Mouse (Mus musculus) ES-E14 (cell line): ENCODE measurements around the gene Sall1. TPM values are rescaled to one million over a fixed set of nuclear protein-coding genes. Genes with fewer than 3 reads are reported as not detected.

ENCODE experiments used
- DNase-seq: peaks from one replicate; pipeline ENCODE4 v3.0.0-alpha.2; 2013; ENCODE audit warnings: low read depth, low spot score
- H3K27ac ChIP-seq: 2 replicates; pipeline ENCODE4 v1.5.1; 2012; ENCODE audit warnings: low read depth, mild to moderate bottlenecking, low read length, moderate library complexity, mixed read lengths; ENCODE audit not compliant: poor library complexity, insufficient read depth, severe bottlenecking
- H3K36me3 ChIP-seq: 2 replicates; pipeline ENCODE4 v1.6.1; 2012; ENCODE audit warnings: mild to moderate bottlenecking, low read length, moderate library complexity, mixed read lengths; ENCODE audit not compliant: control insufficient read depth, poor library complexity, insufficient read depth, severe bottlenecking
- H3K4me1 ChIP-seq, 2 experiments: fragments of 150-350 bp in 1 of 2; sonication (generic) in 1 of 2; 2 replicates each; pipeline ENCODE4 v1.6.1; 2012; ENCODE audit warnings: low read length in 2 of 2, mild to moderate bottlenecking in 1 of 2, mixed read lengths in 1 of 2; ENCODE audit not compliant: control insufficient read depth in 2 of 2, insufficient read depth in 2 of 2, poor library complexity in 1 of 2
- H3K4me3 ChIP-seq, 2 experiments: fragments of 150-350 bp in 1 of 2; sonication (generic) in 1 of 2; 2 replicates each; pipeline ENCODE4 v1.5.1; 2012; ENCODE audit warnings: low read length in 2 of 2, low read depth in 1 of 2, mild to moderate bottlenecking in 1 of 2, mixed read lengths in 1 of 2; ENCODE audit not compliant: insufficient read depth in 1 of 2, poor library complexity in 1 of 2, severe bottlenecking in 1 of 2
- H3K9ac ChIP-seq: 2 replicates; pipeline ENCODE4 v1.6.1; 2012; ENCODE audit warnings: low read depth, mild to moderate bottlenecking, low read length, mixed read lengths; ENCODE audit not compliant: poor library complexity, insufficient read depth, severe bottlenecking
- H3K9me3 ChIP-seq: fragments of 150-350 bp; sonication (generic); 2 replicates; pipeline ENCODE4 v1.6.1; 2012; ENCODE audit warnings: low read depth, mild to moderate bottlenecking, low read length; ENCODE audit not compliant: control insufficient read depth, insufficient read depth
- CHD2 ChIP-seq: IDR thresholded peaks from 2 replicates; pipeline ENCODE4 v1.6.1; 2014; ENCODE audit warnings: mild to moderate bottlenecking, low read depth, low read length, inconsistent platforms
- HCFC1 ChIP-seq: IDR thresholded peaks from 2 replicates; pipeline ENCODE4 v1.6.1; 2012; ENCODE audit warnings: low read length, inconsistent platforms, borderline replicate concordance; ENCODE audit not compliant: insufficient read depth
- MAFK ChIP-seq: IDR thresholded peaks from 2 replicates; pipeline ENCODE4 v1.6.1; 2014; ENCODE audit warnings: mild to moderate bottlenecking, low read depth, low read length, inconsistent platforms; ENCODE audit not compliant: insufficient read depth
- ZC3H11A ChIP-seq: IDR thresholded peaks from 2 replicates; pipeline ENCODE4 v1.6.1; 2012; ENCODE audit warnings: low read depth, mild to moderate bottlenecking, inconsistent platforms, low read length, borderline replicate concordance
- ZNF384 ChIP-seq: IDR thresholded peaks from 2 replicates; pipeline ENCODE4 v1.6.1; 2012; ENCODE audit warnings: low read depth, low read length, inconsistent platforms
- in situ Hi-C, 2 experiments: fragments of 600-800 bp; cut with MboI; formaldehyde crosslinking; loops; one replicate each; pipeline ENCODE4 v1.15.1; 2025; ENCODE audit warnings: low sequenced_read_pairs in 2 of 2, inconsistent platforms in 1 of 2; ENCODE audit not compliant: unreplicated experiment in 2 of 2
- total RNA-seq: library from RNA; depleted of rRNA; stranded (reverse); fragments of 300-350 nt; gene quantifications from 2 replicates; pipeline ENCODE4 v1.2.3, GENCODE M21; 2012

The Sall1 gene
- total RNA-seq, 1 experiment: 22.5 TPM

GRCm38 (mm10) chr8:88991780-88992509 is 52.0 kb downstream of the Sall1 start:
- Histone ChIP-seq H3K36me3 (no peaks in the 10 kb centered on the region), H3K9me3 (no peaks in the 10 kb centered on the region), H3K4me1 (peaks cover 26 to 34% of the 10 kb centered on the region in 2 experiments), H3K9ac (peak overlapping the region; percentile 51; the same call in 1 of the 2 replicates), H3K27ac (peak overlapping the region; percentile 88), H3K4me3 (peak overlapping the region; percentile 6 to 10; a peak in 1 of 4 replicates)
- TF ChIP-seq HCFC1 (no peak), MAFK (no peak), ZNF384 (no peak), ZC3H11A (no peak), CHD2 (no peak)
- peak; percentile 62 for DNase-seq
- in situ Hi-C loops: no loop called here

- TF ChIP-seq ZNF384 (no peak), ZC3H11A (no peak), MAFK (no peak), HCFC1 (no peak), CHD2 (no peak)
- Histone ChIP-seq H3K27ac (peak overlapping the region; percentile 88), H3K9me3 (no peaks in the 10 kb centered on the region), H3K4me1 (peaks cover 26 to 34% of the 10 kb centered on the region in 2 experiments), H3K4me3 (peak overlapping the region in 1 of 2 experiments; percentile 6; a peak in 1 of 4 replicates), H3K9ac (peak overlapping the region; percentile 51; the same call in 1 of the 2 replicates), H3K36me3 (no peaks in the 10 kb centered on the region)
- DNase-seq: no peak
- in situ Hi-C loops: no loop called here
These were observed 52.8 kb downstream of the Sall1 start for GRCm38 (mm10) chr8:88991176-88991575.

GRCm38 (mm10) chr8:88989002-88989401 is 55.0 kb downstream of the Sall1 start:
- Histone ChIP-seq H3K27ac (peak overlapping the region; percentile 0; the same call in 1 of the 2 replicates), H3K4me3 (no peak overlapping the region), H3K9me3 (no peaks in the 10 kb centered on the region), H3K36me3 (no peaks in the 10 kb centered on the region), H3K9ac (no peak overlapping the region), H3K4me1 (peaks cover 26 to 32% of the 10 kb centered on the region in 2 experiments)
- in situ Hi-C loops: no loop called here
- no peak for TF ChIP-seq CHD2
- no peak for TF ChIP-seq MAFK
- no peak for TF ChIP-seq HCFC1
- TF ChIP-seq ZC3H11A: no peak
- TF ChIP-seq ZNF384: no peak
- no peak for DNase-seq

- TF ChIP-seq HCFC1 (no peak), CHD2 (no peak), ZC3H11A (no peak), ZNF384 (no peak), MAFK (no peak)
- in situ Hi-C loops: no loop called here
- no peak overlapping the region for H3K4me3 ChIP-seq
- DNase-seq: no peak
- H3K36me3 ChIP-seq: no peaks in the 10 kb centered on the region
- peaks cover 0 to 4% of the 10 kb centered on the region in 2 experiments; a peak in 1 of 4 replicates for H3K4me1 ChIP-seq
- no peak overlapping the region for H3K9ac ChIP-seq
- no peaks in the 10 kb centered on the region for H3K9me3 ChIP-seq
- no peak overlapping the region for H3K27ac ChIP-seq
These were observed 60.5 kb downstream of the Sall1 start for GRCm38 (mm10) chr8:88983468-88983867.
